Mouse (Mus musculus) liver, adult 2 months (tissue): Measurements from ENCODE around the gene Acads. TPM values are rescaled to one million over a fixed set of nuclear protein-coding genes. Genes with fewer than 3 reads are reported as not detected.

Experiments used
- DNase-seq: peaks from one replicate; pipeline ENCODE4 v3.0.0-alpha.2; 2011; ENCODE audit warnings: low read depth, low spot score; ENCODE audit errors: extremely low read depth
- H3K27ac ChIP-seq: fragments of 200-500 bp; replicated peaks from 2 replicates; pipeline ENCODE4 v1.5.1; 2012; ENCODE audit warnings: low read depth, mild to moderate bottlenecking, control low read depth, inconsistent platforms, low read length; ENCODE audit not compliant: insufficient read depth
- H3K27me3 ChIP-seq: fragments of 200-500 bp; 2 replicates; pipeline ENCODE4 v1.6.1; 2012; ENCODE audit warnings: mild to moderate bottlenecking, moderate library complexity, low read length, inconsistent platforms; ENCODE audit not compliant: control insufficient read depth, insufficient read depth
- H3K36me3 ChIP-seq: fragments of 200-500 bp; 2 replicates; pipeline ENCODE4 v1.6.1; 2012; ENCODE audit warnings: low read length, inconsistent platforms; ENCODE audit not compliant: control insufficient read depth, insufficient read depth
- H3K4me1 ChIP-seq: fragments of 200-500 bp; 2 replicates; pipeline ENCODE4 v1.6.1; 2011; ENCODE audit warnings: low read length; ENCODE audit not compliant: control insufficient read depth, insufficient read depth
- H3K4me3 ChIP-seq: fragments of 200-500 bp; 2 replicates; pipeline ENCODE4 v1.5.1; 2011; ENCODE audit warnings: low read depth, mild to moderate bottlenecking, control low read depth, low read length, moderate library complexity; ENCODE audit not compliant: insufficient read depth
- H3K79me2 ChIP-seq: fragments of 200-500 bp; 2 replicates; pipeline ENCODE4 v1.6.1; 2012; ENCODE audit warnings: inconsistent platforms, mild to moderate bottlenecking, low read length, moderate library complexity; ENCODE audit not compliant: control insufficient read depth, insufficient read depth
- H3K9ac ChIP-seq: fragments of 200-500 bp; 2 replicates; pipeline ENCODE4 v1.6.1; 2012; ENCODE audit warnings: low read depth, mild to moderate bottlenecking, control low read depth, inconsistent platforms, low read length
- CTCF ChIP-seq: fragments of 200-500 bp; IDR thresholded peaks from 2 replicates; pipeline ENCODE4 v1.5.1; 2011; ENCODE audit warnings: low read depth, low read length, control low read depth
- POLR2A ChIP-seq: fragments of 200-500 bp; IDR thresholded peaks from 2 replicates; pipeline ENCODE4 v1.6.1; 2011; ENCODE audit warnings: low read length, control low read depth; ENCODE audit not compliant: insufficient read depth; ENCODE audit errors: extremely low read depth
- WGBS: fragments of 180-500 bp; shearing (Covaris S2); methylation state at CpG from one replicate; pipeline ENCODE4 v1.1.7; 2018; 5-methylcytosine and 5-hydroxymethylcytosine counted together
- polyA plus RNA-seq: library from polyadenylated mRNA; depleted of rRNA; stranded (reverse); fragments of >200 nt; gene quantifications from 2 replicates; pipeline ENCODE4 v1.2.3, GENCODE M21; 2012
- total RNA-seq: library from RNA; depleted of rRNA; stranded (reverse); fragments of >200 nt; gene quantifications from 2 replicates; pipeline ENCODE4 v1.2.3, GENCODE M21; 2014

Gene Acads
- total and polyA plus RNA-seq, 2 experiments, result 140 to 255 TPM

GRCm38 (mm10) chr5:115099530-115099929 lies 19.6 kb downstream of the Acads start:
- H3K4me3 ChIP-seq, result no peak overlapping the region
- peaks cover 7% of the 10 kb centered on the region; the same call in 1 of the 2 replicates for H3K36me3 ChIP-seq
- H3K4me1 ChIP-seq, result peaks cover 29% of the 10 kb centered on the region
- DNase-seq, result peak; percentile 81
- H3K79me2 ChIP-seq, result no peaks in the 10 kb centered on the region
- 38% methylated on average over 5 of the region's 5 CpGs for WGBS
- H3K27me3 ChIP-seq, result no peaks in the 10 kb centered on the region
- TF ChIP-seq POLR2A (no peak), CTCF (no peak)
- H3K9ac ChIP-seq, result 0 out of 2 replicates have a peak overlapping the region, but pooled peaks have one; percentile 18
- H3K27ac ChIP-seq, result peak overlapping the region; percentile 78

- no peak for DNase-seq
- peak within 1 kb of the TSS; percentile 78; the same call in 1 of the 2 replicates for H3K27ac ChIP-seq
- H3K9ac ChIP-seq, result no peak within 1 kb of the TSS
- H3K27me3 ChIP-seq, result no peaks in the 10 kb centered on the region
- no peak within 1 kb of the TSS for H3K4me3 ChIP-seq
- peaks cover 29% of the 10 kb centered on the region for H3K4me1 ChIP-seq
- no peaks in the 10 kb centered on the region for H3K79me2 ChIP-seq
- TF ChIP-seq CTCF (no peak), POLR2A (no peak)
- H3K36me3 ChIP-seq, result peaks cover 9% of the 10 kb centered on the region; the same call in 1 of the 2 replicates
- WGBS, result 98% methylated on average over 8 of the region's 8 CpGs
Observed at GRCm38 (mm10) chr5:115098195-115098594, 21.0 kb downstream of the Acads start, which contains the start of gene Gm10401. Gene Gm10401, minus strand, starts transcription at chr5:115098295.

GRCm38 (mm10) chr5:115091776-115092175 lies 27.4 kb downstream of the Acads start:
- Histone ChIP-seq H3K27ac (no peak overlapping the region), H3K36me3 (peaks cover 20% of the 10 kb centered on the region), H3K4me3 (no peak overlapping the region), H3K4me1 (no peaks in the 10 kb centered on the region), H3K79me2 (0 out of 2 replicates have a peak, but pooled peaks cover 4% of the 10 kb centered on the region), H3K9ac (no peak overlapping the region), H3K27me3 (no peaks in the 10 kb centered on the region)
- no peak for DNase-seq
- TF ChIP-seq CTCF, result no peak
- no peak for TF ChIP-seq POLR2A
- WGBS, result 94% methylated on average over 6 of the region's 6 CpGs

- Histone ChIP-seq H3K36me3 (peaks cover 24% of the 10 kb centered on the region), H3K27ac (no peak overlapping the region), H3K27me3 (no peaks in the 10 kb centered on the region), H3K4me3 (no peak overlapping the region), H3K9ac (no peak overlapping the region), H3K4me1 (no peaks in the 10 kb centered on the region), H3K79me2 (peaks cover 4% of the 10 kb centered on the region; the same call in 1 of the 2 replicates)
- WGBS, result 25% methylated on average over 3 of the region's 3 CpGs
- no peak for TF ChIP-seq CTCF
- TF ChIP-seq POLR2A, result no peak
- DNase-seq, result peak; percentile 59
Observed at GRCm38 (mm10) chr5:115091015-115091414, 28.1 kb downstream of the Acads start.

- H3K36me3 ChIP-seq, result peaks cover 29% of the 10 kb centered on the region
- H3K79me2 ChIP-seq, result peaks cover 6% of the 10 kb centered on the region; the same call in 1 of the 2 replicates
- TF ChIP-seq CTCF (peak; percentile 26; the same call in 1 of the 2 replicates), POLR2A (no peak)
- WGBS, result 91% methylated on average over 5 of the region's 5 CpGs
- H3K4me1 ChIP-seq, result no peaks in the 10 kb centered on the region
- no peak for DNase-seq
- no peak overlapping the region for H3K4me3 ChIP-seq
- H3K27ac ChIP-seq, result no peak overlapping the region
- no peaks in the 10 kb centered on the region for H3K27me3 ChIP-seq
- H3K9ac ChIP-seq, result no peak overlapping the region
Observed at GRCm38 (mm10) chr5:115089592-115090268, 29.4 kb downstream of the Acads start.

- WGBS, result over 99% methylated on average over 2 of the region's 2 CpGs
Observed at GRCm38 (mm10) chr5:115085675-115086074, 33.5 kb downstream of the Acads start.

More at GRCm38 (mm10) chr5:115085675-115086074, 33.5 kb downstream of the Acads start:
- Histone ChIP-seq H3K79me2 (peaks cover 6% of the 10 kb centered on the region; the same call in 1 of the 2 replicates), H3K27me3 (no peaks in the 10 kb centered on the region), H3K36me3 (peaks cover 41% of the 10 kb centered on the region), H3K4me1 (no peaks in the 10 kb centered on the region), H3K9ac (no peak overlapping the region), H3K4me3 (no peak overlapping the region), H3K27ac (no peak overlapping the region)
- DNase-seq, result no peak
- TF ChIP-seq CTCF (no peak), POLR2A (no peak)
